Mouse (Mus musculus): ENCODE measurements at regions not wholly inside any gene's neighbourhood (a gene's known extent, or its start where the extent isn't known, plus 50 kb on each side); places are given as distances from the start of the nearest gene placed in this dataset.

GRCm38 (mm10) chr17:31782251-31782650, 73.4 kb downstream of the Sik1 start:
- Histone ChIP-seq H3K27ac (no peak overlapping the region), H3K9me3 (replicated peaks) (no peaks in the 10 kb centered on the region), H3K36me3 (no peaks in the 10 kb centered on the region), H3K27me3 (ENCODE audit: low read depth, poor library complexity, severe bottlenecking) (no peaks in the 10 kb centered on the region), H3K4me3 (no peak overlapping the region), H3K4me1 (peaks cover 8% of the 10 kb centered on the region)
- WGBS = 90% methylated on average over 6 of the region's 6 CpGs
- no peak for DNase-seq (ENCODE audit: low spot score)

GRCm38 (mm10) chr17:31783071-31783470, 72.5 kb downstream of the Sik1 start:
- Histone ChIP-seq H3K4me3 (no peak overlapping the region), H3K27me3 (ENCODE audit: low read depth, poor library complexity, severe bottlenecking) (no peaks in the 10 kb centered on the region), H3K9me3 (replicated peaks) (no peaks in the 10 kb centered on the region), H3K27ac (no peak overlapping the region), H3K36me3 (no peaks in the 10 kb centered on the region), H3K4me1 (no peaks in the 10 kb centered on the region)
- 91% methylated on average over 5 of the region's 5 CpGs for WGBS
- no peak for DNase-seq (ENCODE audit: low spot score)

- DNase-seq (ENCODE audit: low spot score) = no peak
- no peak overlapping the region for H3K4me3 ChIP-seq
- H3K4me1 ChIP-seq = peaks cover 26% of the 10 kb centered on the region
- no peaks in the 10 kb centered on the region for H3K27me3 ChIP-seq (ENCODE audit: low read depth, poor library complexity, severe bottlenecking)
- 84% methylated on average over 3 of the region's 3 CpGs for WGBS
- no peaks in the 10 kb centered on the region for H3K36me3 ChIP-seq
- no peaks in the 10 kb centered on the region for H3K9me3 ChIP-seq (replicated peaks)
- no peak overlapping the region for H3K27ac ChIP-seq
Measured at GRCm38 (mm10) chr17:31788316-31788715, 67.3 kb downstream of the Sik1 start.

GRCm38 (mm10) chr17:31789068-31789583, 66.5 kb downstream of the Sik1 start:
- DNase-seq (ENCODE audit: low spot score) = no peak
- Histone ChIP-seq H3K27me3 (ENCODE audit: low read depth, poor library complexity, severe bottlenecking) (no peaks in the 10 kb centered on the region), H3K36me3 (no peaks in the 10 kb centered on the region), H3K4me1 (peaks cover 26% of the 10 kb centered on the region), H3K4me3 (no peak overlapping the region), H3K27ac (peak overlapping the region; percentile 70), H3K9me3 (replicated peaks) (no peaks in the 10 kb centered on the region)
- WGBS = 76% methylated on average over 9 of the region's 9 CpGs

- no peaks in the 10 kb centered on the region for H3K27me3 ChIP-seq (ENCODE audit: low read depth, poor library complexity, severe bottlenecking)
- no peaks in the 10 kb centered on the region for H3K36me3 ChIP-seq
- H3K27ac ChIP-seq = peak overlapping the region; percentile 70
- peak; percentile 58 for DNase-seq (ENCODE audit: low spot score)
- peak overlapping the region; percentile 31; the same call in 1 of the 2 replicates for H3K4me3 ChIP-seq
- peaks cover 26% of the 10 kb centered on the region for H3K4me1 ChIP-seq
- no peaks in the 10 kb centered on the region for H3K9me3 ChIP-seq (replicated peaks)
- WGBS = 4% methylated on average over 4 of the region's 5 CpGs
Measured at GRCm38 (mm10) chr17:31789906-31790279, 65.7 kb downstream of the Sik1 start.

GRCm38 (mm10) chr17:31790280-31791063, 65.1 kb downstream of the Sik1 start:
- peaks cover 26% of the 10 kb centered on the region for H3K4me1 ChIP-seq
- no peaks in the 10 kb centered on the region for H3K9me3 ChIP-seq (replicated peaks)
- 11% methylated on average over 22 of the region's 22 CpGs for WGBS
- no peaks in the 10 kb centered on the region for H3K27me3 ChIP-seq (ENCODE audit: low read depth, poor library complexity, severe bottlenecking)
- H3K27ac ChIP-seq = peak overlapping the region; percentile 70
- H3K4me3 ChIP-seq = peak overlapping the region; percentile 31
- H3K36me3 ChIP-seq = no peaks in the 10 kb centered on the region
- peak; percentile 54 for DNase-seq (ENCODE audit: low spot score)

- peak overlapping the region; percentile 1; the same call in 1 of the 2 replicates for H3K27ac ChIP-seq
- no peak overlapping the region for H3K4me3 ChIP-seq
- H3K27me3 ChIP-seq (ENCODE audit: low read depth, poor library complexity, severe bottlenecking) = no peaks in the 10 kb centered on the region
- no peaks in the 10 kb centered on the region for H3K9me3 ChIP-seq (replicated peaks)
- no peaks in the 10 kb centered on the region for H3K36me3 ChIP-seq
- no peak for DNase-seq (ENCODE audit: low spot score)
- WGBS = 97% methylated on average over 17 of the region's 17 CpGs
- peaks cover 26% of the 10 kb centered on the region for H3K4me1 ChIP-seq
Measured at GRCm38 (mm10) chr17:31791656-31792055, 63.9 kb downstream of the Sik1 start.

- H3K9me3 ChIP-seq (replicated peaks) = no peaks in the 10 kb centered on the region
- 94% methylated on average over 5 of the region's 5 CpGs for WGBS
- no peak overlapping the region for H3K4me3 ChIP-seq
- H3K27ac ChIP-seq = peak overlapping the region; percentile 64
- no peak for DNase-seq (ENCODE audit: low spot score)
- peaks cover 26% of the 10 kb centered on the region for H3K4me1 ChIP-seq
- H3K27me3 ChIP-seq (ENCODE audit: low read depth, poor library complexity, severe bottlenecking) = no peaks in the 10 kb centered on the region
- H3K36me3 ChIP-seq = no peaks in the 10 kb centered on the region
Measured at GRCm38 (mm10) chr17:31793040-31793439, 62.6 kb downstream of the Sik1 start.

- 87% methylated on average over 10 of the region's 10 CpGs for WGBS
- Histone ChIP-seq H3K36me3 (no peaks in the 10 kb centered on the region), H3K9me3 (replicated peaks) (no peaks in the 10 kb centered on the region), H3K4me1 (peaks cover 26% of the 10 kb centered on the region), H3K27ac (peak overlapping the region; percentile 64), H3K27me3 (ENCODE audit: low read depth, poor library complexity, severe bottlenecking) (no peaks in the 10 kb centered on the region), H3K4me3 (no peak overlapping the region)
- DNase-seq (ENCODE audit: low spot score) = no peak
Measured at GRCm38 (mm10) chr17:31793521-31793920, 62.1 kb downstream of the Sik1 start.

- H3K36me3 ChIP-seq = no peaks in the 10 kb centered on the region
- H3K9me3 ChIP-seq (replicated peaks) = no peaks in the 10 kb centered on the region
- H3K27ac ChIP-seq = peak overlapping the region; percentile 64; the same call in 1 of the 2 replicates
- no peak for DNase-seq (ENCODE audit: low spot score)
- H3K27me3 ChIP-seq (ENCODE audit: low read depth, poor library complexity, severe bottlenecking) = no peaks in the 10 kb centered on the region
- H3K4me1 ChIP-seq = peaks cover 23% of the 10 kb centered on the region
- 89% methylated on average over 4 of the region's 4 CpGs for WGBS
- H3K4me3 ChIP-seq = no peak overlapping the region
Measured at GRCm38 (mm10) chr17:31793964-31794363, 61.6 kb downstream of the Sik1 start.
